Mouse (Mus musculus) testis, adult 2 months (tissue): ENCODE measurements around the gene H2al1d.

ENCODE experiments used
- CTCF ChIP-seq: fragments of 200-500 bp; IDR thresholded peaks from 2 replicates; pipeline ENCODE4 v1.5.1; 2012; ENCODE audit warnings: low read depth, mild to moderate bottlenecking, inconsistent platforms, low read length, moderate library complexity; ENCODE audit not compliant: control insufficient read depth, insufficient read depth, insufficient replicate concordance
- POLR2A ChIP-seq: fragments of 200-500 bp; IDR thresholded peaks from 2 replicates; pipeline ENCODE4 v1.6.1; 2012; ENCODE audit warnings: low read depth, mild to moderate bottlenecking, inconsistent platforms, low read length, moderate library complexity; ENCODE audit not compliant: control insufficient read depth

- no peak for TF ChIP-seq CTCF
- TF ChIP-seq POLR2A, result no peak
Measured at GRCm38 (mm10) chrX:11264918-11265317, 43.7 kb upstream of the H2al1d start.
